In genomic region chr1:151167297-151168047, GRCm38 (mm10) we compare ENCODE assay signal across 9 mouse cellular contexts. TPM values are rescaled to one million over a fixed set of nuclear protein-coding genes. Genes with fewer than 3 reads are reported as not detected.
A peak's percentile ranks its signal among the peaks of the same experiment; 100 is the strongest.
DNase-seq lines count a peak whose midpoint lies in the region; ATAC-seq lines count a peak whose summit lies in the region.
"Had no signal": no experiment of that assay in that cellular context is flagged by ENCODE, and none has a peak within 500 bp of the region (broad histone marks: within the 10 kb centered on the region; RNA-seq: fewer than 3 reads in every experiment).

No protein-coding gene starts in this region.

- no peaks in the 10 kb centered on the region for H3K27me3 ChIP-seq in forebrain, embryonic 13.5 days
- H3K27me3 ChIP-seq: embryonic facial prominence, embryonic 15.5 days had no signal

- peak overlapping the region; percentile 31 for H3K27ac ChIP-seq in forebrain, embryonic 13.5 days
- H3K27ac ChIP-seq: embryonic facial prominence, embryonic 15.5 days had no signal

- no peaks in the 10 kb centered on the region for H3K9me3 ChIP-seq in forebrain, embryonic 13.5 days (replicated peaks)
- H3K9me3 ChIP-seq: embryonic facial prominence, embryonic 15.5 days had no signal

- no peaks in the 10 kb centered on the region for H3K36me3 ChIP-seq in forebrain, embryonic 13.5 days (ENCODE audit: poor library complexity, severe bottlenecking)
- H3K36me3 ChIP-seq: embryonic facial prominence, embryonic 15.5 days had no signal

- peak; percentile 9 for DNase-seq in cerebellum, adult 9-11 months
- DNase-seq in cerebellum, postnatal 36 days: no peak
- DNase-seq in kidney, postnatal 10 days: peak; percentile 32
- peak; percentile 29 for DNase-seq in neural tube, embryonic 10.5 days (ENCODE audit: extremely low spot score, low spot score)
- no peak for DNase-seq in left cerebral cortex, adult 9 months (ENCODE audit: low spot score in 2 of 2)
- no peak for DNase-seq in ovary, adult 18-20 months (ENCODE audit: low spot score)
- DNase-seq in testis, postnatal 14 days (ENCODE audit: low spot score): no peak

- ATAC-seq in forebrain, embryonic 13.5 days: peak; percentile 76

- WGBS in forebrain, embryonic 13.5 days: 4% methylated on average over 12 of the region's 12 CpGs

- H3K4me1 ChIP-seq in forebrain, embryonic 13.5 days: peaks cover 30% of the 10 kb centered on the region
- H3K4me1 ChIP-seq: embryonic facial prominence, embryonic 15.5 days had no signal

- H3K4me3 ChIP-seq in forebrain, embryonic 13.5 days: no peak overlapping the region
- H3K4me3 ChIP-seq: embryonic facial prominence, embryonic 15.5 days had no signal

- H3K9ac ChIP-seq in forebrain, embryonic 13.5 days: no peak overlapping the region
- H3K9ac ChIP-seq: embryonic facial prominence, embryonic 15.5 days had no signal

- peak overlapping the region; percentile 29 for H3K4me2 ChIP-seq in forebrain, embryonic 13.5 days
- H3K4me2 ChIP-seq: embryonic facial prominence, embryonic 15.5 days had no signal

RNA-seq across cellular contexts. Expression of gene Gm47985, which starts 14.9 kb away (rescaled TPM):
- 0.14 and 0.25 TPM in 2 replicates for polyA plus RNA-seq in forebrain, embryonic 13.5 days (2015; fragmentation: Nextera tagmentation; extraction: Ambion mirVana)
- polyA plus RNA-seq: embryonic facial prominence, embryonic 15.5 days had no signal

RNA-seq across cellular contexts. Expression of gene Gm8947, which starts 24.7 kb away (rescaled TPM):
- polyA plus RNA-seq in forebrain, embryonic 13.5 days (2015; fragmentation: Nextera tagmentation; extraction: Ambion mirVana): not detected in 2 replicates

RNA-seq across cellular contexts. Expression of gene Gm47995, which starts 30.8 kb away (rescaled TPM):
- not detected in 2 replicates for polyA plus RNA-seq in forebrain, embryonic 13.5 days (2015; fragmentation: Nextera tagmentation; extraction: Ambion mirVana)
- polyA plus RNA-seq: embryonic facial prominence, embryonic 15.5 days had no signal

RNA-seq across cellular contexts. Expression of gene 3110040M04Rik, which starts 36.4 kb away (rescaled TPM):
- polyA plus RNA-seq in forebrain, embryonic 13.5 days (2015; fragmentation: Nextera tagmentation; extraction: Ambion mirVana): not detected in 2 replicates
- polyA plus RNA-seq: embryonic facial prominence, embryonic 15.5 days had no signal

RNA-seq across cellular contexts. Expression of gene Gm47996, which starts 42.5 kb away (rescaled TPM):
- not detected in 2 replicates for polyA plus RNA-seq in forebrain, embryonic 13.5 days (2015; fragmentation: Nextera tagmentation; extraction: Ambion mirVana)
- polyA plus RNA-seq: embryonic facial prominence, embryonic 15.5 days had no signal

Comparison
In these comparisons a context has a peak if more than half of its experiments do, and no peak if none do; other contexts are left out.
1. DNase-seq: peak in cerebellum, adult 9-11 months (single experiment), kidney, postnatal 10 days (single experiment) and neural tube, embryonic 10.5 days (single experiment); none in cerebellum, postnatal 36 days (0 of 2), left cerebral cortex, adult 9 months (0 of 2), ovary, adult 18-20 months (single experiment) and testis, postnatal 14 days (single experiment).